Mouse (Mus musculus) megakaryocyte, embryonic 14.5 days (primary cell): ENCODE results near the gene Prox2.

ENCODE experiments used
- FLI1 ChIP-seq: IDR thresholded peaks from 2 replicates; pipeline ENCODE4 v1.6.1; 2012; ENCODE audit warnings: low read length, inconsistent platforms, mixed read lengths
- GATA1 ChIP-seq: IDR thresholded peaks from 3 replicates; pipeline ENCODE4 v1.6.1; 2012; ENCODE audit warnings: mixed read lengths, low read length, inconsistent platforms, borderline replicate concordance

GRCm38 (mm10) chr12:85104789-85105188, 5.8 kb downstream of the Prox2 start:
- TF ChIP-seq GATA1: no peak
- TF ChIP-seq FLI1: no peak
